Mouse (Mus musculus) layer of hippocampus, postnatal 14 days (tissue): ENCODE measurements around the gene Syt15. TPM values are rescaled to one million over a fixed set of nuclear protein-coding genes. Genes with fewer than 3 reads are reported as not detected.

Experiments used
- total RNA-seq, 2 experiments: library from RNA; stranded (reverse); gene quantifications; 2 replicates each; pipeline ENCODE4 v1.2.3; 2021

Gene Syt15
- total RNA-seq, 2 experiments from 2014 or later = 1.1 to 1.7 TPM

Other genes with a start within 250 kb of the Syt15 start
- gene Zfp488, start 240.8 kb upstream of the Syt15 start, total RNA-seq = 10 to 100 TPM in 1 of 2 experiments, 1 to 10 TPM in 1; 9.7 to 10.6 TPM
- not detected for gene Gm30083, start 204.4 kb upstream of the Syt15 start, total RNA-seq
- gene Gm5460, start 202.8 kb upstream of the Syt15 start, total RNA-seq = not detected
- gene Antxrl, start 166.9 kb upstream of the Syt15 start, total RNA-seq = not detected
- under 1 TPM; 0.41 to 0.58 TPM for gene Anxa8, start 133.6 kb upstream of the Syt15 start, total RNA-seq
- gene A630023A22Rik, start 116.8 kb upstream of the Syt15 start, total RNA-seq = not detected
- gene Npy4r, start 67.1 kb upstream of the Syt15 start, total RNA-seq = under 1 TPM in 1 of 2 experiments, not detected in 1; 0.10 TPM
- gene Gprin2, start 17.9 kb upstream of the Syt15 start, total RNA-seq = 1 to 10 TPM; 2.7 to 7.0 TPM
- gene Shld2, start 90.9 kb downstream of the Syt15 start, total RNA-seq = 10 to 100 TPM in 1 of 2 experiments, 1 to 10 TPM in 1; 9.7 to 14.5 TPM
- 100 to 1,000 TPM; 364 to 392 TPM for gene Glud1, start 91.1 kb downstream of the Syt15 start, total RNA-seq
- not detected for gene Fam25c, start 135.8 kb downstream of the Syt15 start, total RNA-seq
- 1 to 10 TPM; 2.1 to 4.4 TPM for gene Sncg, start 155.2 kb downstream of the Syt15 start, total RNA-seq
- gene Mmrn2, start 155.9 kb downstream of the Syt15 start, total RNA-seq = 1 to 10 TPM; 2.7 to 5.2 TPM